Mouse (Mus musculus) thymus, adult 2 months (tissue): Measurements from ENCODE around the gene Cog1. TPM values are rescaled to one million over a fixed set of nuclear protein-coding genes. Genes with fewer than 3 reads are reported as not detected.

Source experiments
- DNase-seq: peaks from one replicate; pipeline ENCODE4 v3.0.0; 2021
- H3K27ac ChIP-seq: fragments of 200-500 bp; 2 replicates; pipeline ENCODE4 v1.5.1; 2012; ENCODE audit warnings: low read length, control low read depth; ENCODE audit not compliant: control insufficient read depth, insufficient read depth
- H3K27me3 ChIP-seq: fragments of 200-500 bp; 2 replicates; pipeline ENCODE4 v1.6.1; 2012; ENCODE audit warnings: mild to moderate bottlenecking, low read length, moderate library complexity, mixed read lengths; ENCODE audit not compliant: control insufficient read depth, insufficient read depth
- H3K36me3 ChIP-seq: fragments of 200-500 bp; 2 replicates; pipeline ENCODE4 v1.6.1; 2012; ENCODE audit warnings: mild to moderate bottlenecking, low read length, moderate library complexity; ENCODE audit not compliant: control insufficient read depth, insufficient read depth
- H3K4me1 ChIP-seq: fragments of 200-500 bp; replicated peaks from 2 replicates; pipeline ENCODE4 v1.6.1; 2012; ENCODE audit warnings: low read length; ENCODE audit not compliant: control insufficient read depth, insufficient read depth
- H3K4me3 ChIP-seq: fragments of 200-500 bp; 2 replicates; pipeline ENCODE4 v1.5.1; 2012; ENCODE audit warnings: mild to moderate bottlenecking, low read length, control low read depth, moderate library complexity; ENCODE audit not compliant: control insufficient read depth, insufficient read depth
- CTCF ChIP-seq: fragments of 200-500 bp; IDR thresholded peaks from 2 replicates; pipeline ENCODE4 v1.5.1; 2012; ENCODE audit warnings: mild to moderate bottlenecking, control low read depth, low read length, moderate library complexity, borderline replicate concordance; ENCODE audit not compliant: control insufficient read depth, poor library complexity, insufficient read depth; ENCODE audit errors: extremely low read depth
- POLR2A ChIP-seq: fragments of 200-500 bp; IDR thresholded peaks from 2 replicates; pipeline ENCODE4 v1.6.1; 2012; ENCODE audit warnings: mild to moderate bottlenecking, low read length, control low read depth, moderate library complexity; ENCODE audit not compliant: control insufficient read depth, poor library complexity, insufficient read depth; ENCODE audit errors: extremely low read depth
- WGBS: fragments of 180-500 bp; shearing (Covaris S2); methylation state at CpG from one replicate; pipeline ENCODE4 v1.1.7; 2018; 5-methylcytosine and 5-hydroxymethylcytosine counted together
- polyA plus RNA-seq: library from polyadenylated mRNA; depleted of rRNA; stranded (reverse); fragments of >200 nt; gene quantifications from 2 replicates; pipeline ENCODE4 v1.2.3, GENCODE M21; 2012; rRNA removed

The Cog1 gene
- polyA plus RNA-seq, 1 experiment = 67.4 TPM

DNA sequence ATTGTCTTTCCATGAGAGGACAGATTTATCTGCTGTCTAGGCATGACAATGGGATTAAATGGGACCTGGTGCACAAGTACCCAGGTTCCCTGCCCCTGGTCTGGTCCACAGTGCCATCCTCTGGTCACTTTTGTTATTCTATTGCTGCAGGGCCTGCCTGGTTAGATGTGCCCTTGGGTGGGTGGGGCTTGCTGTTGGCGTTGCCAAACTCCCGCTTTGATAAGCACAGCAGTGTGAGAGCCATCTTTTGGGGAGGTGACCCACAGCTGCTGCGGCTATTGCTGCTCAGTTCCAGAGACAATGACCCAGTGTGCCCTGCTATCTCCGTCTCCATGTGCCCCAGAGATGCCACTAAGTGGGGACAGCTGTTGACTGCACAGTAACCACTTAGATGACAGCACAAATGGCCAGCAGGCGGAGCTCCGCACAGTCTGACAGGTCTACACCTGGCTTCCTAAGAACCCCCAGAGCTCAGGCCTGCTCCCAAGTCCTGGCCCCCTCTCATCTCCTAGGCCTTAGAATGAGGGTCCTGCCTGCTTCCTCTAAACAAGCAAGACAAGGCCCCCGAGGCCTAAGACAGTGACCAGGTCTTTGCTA is 66.2 kb downstream of the Cog1 start:
- peaks cover 20% of the 10 kb centered on the region for H3K4me1 ChIP-seq
- H3K4me3 ChIP-seq = no peak overlapping the region
- no peak overlapping the region for H3K27ac ChIP-seq
- peak; percentile 44 for DNase-seq
- TF ChIP-seq CTCF = no peak
- no peak for TF ChIP-seq POLR2A
- H3K27me3 ChIP-seq = no peaks in the 10 kb centered on the region
- no peaks in the 10 kb centered on the region for H3K36me3 ChIP-seq
- 87% methylated on average over 7 of the region's 7 CpGs for WGBS

DNA sequence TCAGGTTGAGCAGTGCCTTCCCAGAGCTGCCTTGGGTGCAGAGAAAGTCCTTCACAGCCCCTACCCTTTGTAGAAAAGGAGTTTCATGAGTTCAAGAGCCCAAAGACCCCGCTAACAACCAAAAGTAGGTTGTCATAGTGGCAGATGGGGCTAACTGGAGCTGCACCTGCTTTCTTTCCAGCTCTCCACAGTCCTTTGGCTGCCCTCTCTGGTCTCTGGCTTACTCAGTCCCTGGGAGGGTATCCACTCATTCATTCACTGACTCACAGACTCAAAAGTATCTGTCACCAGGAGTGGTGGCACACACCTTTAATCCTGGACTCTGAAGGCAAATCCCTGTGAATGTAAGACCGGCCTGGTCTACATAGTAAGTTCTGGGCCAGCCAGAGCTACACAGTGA is 67.2 kb downstream of the Cog1 start:
- H3K4me1 ChIP-seq = peaks cover 11% of the 10 kb centered on the region
- no peak for DNase-seq
- no peaks in the 10 kb centered on the region for H3K36me3 ChIP-seq
- H3K27me3 ChIP-seq = no peaks in the 10 kb centered on the region
- H3K4me3 ChIP-seq = no peak overlapping the region
- no peak overlapping the region for H3K27ac ChIP-seq
- TF ChIP-seq CTCF = no peak
- TF ChIP-seq POLR2A = no peak
- 85% methylated on average over 2 of the region's 2 CpGs for WGBS

Other genes with a start within 250 kb of the Cog1 start
- 4.9 and 6.7 TPM in 2 replicates for gene Sstr2, start 29.8 kb upstream of the Cog1 start, polyA plus RNA-seq
- gene Slc39a11, start 910 bp downstream of the Cog1 start, polyA plus RNA-seq = 18.0 and 19.0 TPM in 2 replicates
- 44.7 and 51.6 TPM in 2 replicates for gene Fam104a, start 35.0 kb downstream of the Cog1 start, polyA plus RNA-seq
- gene D11Wsu47e, start 35.2 kb downstream of the Cog1 start, polyA plus RNA-seq = 13.6 TPM in 2 replicates
- gene Cpsf4l, start 60.8 kb downstream of the Cog1 start, polyA plus RNA-seq = 0.84 and 1.4 TPM in 2 replicates
- 28.7 and 32.8 TPM in 2 replicates for gene Cdc42ep4, start 102.7 kb downstream of the Cog1 start, polyA plus RNA-seq